Mouse (Mus musculus) heart, adult 8-10 months (tissue): Measurements from ENCODE around the gene Ifi35. TPM values are rescaled to one million over a fixed set of nuclear protein-coding genes. Genes with fewer than 3 reads are reported as not detected.
A peak's percentile ranks its signal among the peaks of the same experiment; 100 is the strongest.
"Not testable (repeated sequence)": the region's sequence is repeated elsewhere in the genome, so short reads cannot be mapped to it uniquely, and the experiment has no call there.

Experiments used
- DNase-seq: peaks from one replicate; pipeline ENCODE4 v3.0.0; 2022; ENCODE audit warnings: low spot score
- total RNA-seq, 4 experiments: library from RNA; stranded (reverse); gene quantifications; 2 replicates each; pipeline ENCODE4 v1.2.4; 2022

Ifi35 gene
- 10 to 100 TPM; 13.4 to 14.6 (median 13.9) TPM for total RNA-seq

DNA sequence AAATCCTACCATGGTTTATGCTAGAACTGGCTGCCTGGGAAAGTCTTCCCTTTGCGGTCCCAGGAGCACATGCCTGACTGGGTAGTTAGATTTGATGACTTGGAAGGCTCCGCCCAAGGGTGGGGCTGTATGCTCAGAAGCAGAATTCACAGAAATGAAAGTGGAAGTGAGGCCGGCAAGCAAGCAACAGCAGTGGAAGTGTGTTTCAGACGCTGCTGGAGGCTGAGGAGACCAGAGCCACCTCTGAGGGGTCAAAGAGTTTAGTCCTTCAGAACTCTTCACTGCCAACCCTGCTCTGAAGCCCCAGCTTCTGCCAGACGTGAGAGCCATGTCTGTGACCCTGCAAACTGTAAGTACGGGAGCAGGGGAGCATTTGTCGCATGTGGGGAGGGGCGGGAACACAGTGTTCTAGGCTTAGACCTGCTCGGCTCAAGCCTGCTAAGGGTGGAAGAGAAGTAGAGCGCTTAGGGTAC is at the start of gene Ifi35:
TSS of gene Ifi35 (plus strand) at position 134 of the 473 bp plus-strand sequence.
- peak; percentile 89 for DNase-seq

DNA sequence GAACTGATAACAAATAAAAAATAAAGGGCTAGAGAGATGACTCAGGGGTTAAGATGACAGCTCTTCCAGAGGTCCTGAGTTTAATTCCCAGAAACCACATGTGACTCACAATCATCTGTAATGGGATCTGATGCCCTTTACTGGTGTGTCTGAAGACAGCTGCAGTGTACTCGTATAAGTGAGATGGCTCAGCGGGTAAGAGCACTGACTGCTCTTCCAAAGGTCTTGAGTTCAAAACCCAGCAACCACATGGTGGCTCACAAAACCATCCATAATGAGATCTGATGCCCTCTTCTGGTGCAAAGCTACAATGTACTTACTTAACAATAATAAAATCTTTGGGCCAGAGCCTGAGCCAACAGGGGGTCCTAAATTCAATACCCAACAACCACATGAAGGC is 32.9 kb upstream of the Ifi35 start:
- no peak for DNase-seq

DNA sequence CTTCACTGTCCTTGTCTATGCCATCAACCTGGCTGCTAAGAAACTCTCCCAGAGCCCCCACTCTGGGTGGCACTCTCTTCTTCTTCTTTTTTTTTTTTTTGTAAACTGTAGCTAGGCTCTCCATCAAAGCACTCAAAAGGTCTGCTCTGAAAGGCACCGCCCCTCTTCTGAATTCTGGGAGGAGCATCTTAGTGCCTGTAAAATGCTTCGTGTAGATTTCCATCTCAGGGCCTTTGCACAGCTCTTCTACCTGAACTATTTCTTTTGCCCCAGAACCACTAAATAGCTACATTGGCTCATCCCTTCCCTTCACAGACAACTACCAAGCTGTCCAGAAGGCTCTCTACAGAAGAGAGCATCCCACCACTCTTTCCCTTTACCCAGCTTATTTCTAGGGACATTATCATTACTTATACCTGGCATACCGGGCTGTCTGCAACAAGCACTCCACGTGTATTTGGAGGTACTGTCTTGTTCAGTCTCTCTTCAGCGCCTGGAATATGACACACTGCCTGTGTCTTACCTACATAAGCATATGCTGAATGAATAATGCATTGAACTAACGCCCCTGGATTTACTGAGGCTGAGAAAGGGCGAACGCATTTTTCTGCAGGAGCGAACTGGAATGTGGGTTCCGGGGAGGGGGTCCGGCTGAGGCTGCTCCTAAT is 31.6 kb upstream of the Ifi35 start:
- DNase-seq: no peak

GRCm38 (mm10) chr11:101417101-101417855 is 30.9 kb upstream of the Ifi35 start, which contains the start of gene Aarsd1:
TSS of gene Aarsd1 (minus strand) at chr11:101417615.
- peak; percentile 89 for DNase-seq

- no peak for DNase-seq
Observed at GRCm38 (mm10) chr11:101418991-101419390, 29.2 kb upstream of the Ifi35 start.

DNA sequence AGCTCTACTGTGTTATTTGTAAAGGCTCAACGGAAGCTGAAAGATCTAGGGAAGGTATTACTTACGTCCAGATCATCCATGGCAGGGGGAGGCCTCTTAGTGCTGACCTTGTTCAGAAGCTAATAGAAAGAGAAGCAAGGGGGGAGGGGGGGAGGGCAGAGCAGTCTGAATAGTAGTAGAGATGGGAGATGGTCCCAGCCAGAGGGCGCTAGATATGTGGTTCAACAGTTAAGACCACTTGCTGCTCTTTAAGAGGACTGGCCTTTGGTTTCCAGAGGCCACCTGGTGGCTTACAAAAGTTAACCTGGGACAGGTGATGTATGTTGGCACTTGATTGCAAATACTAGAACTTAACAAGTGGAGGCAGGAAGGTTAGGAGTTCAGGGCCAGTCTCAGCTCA is 28.6 kb upstream of the Ifi35 start:
- DNase-seq: no peak

DNA sequence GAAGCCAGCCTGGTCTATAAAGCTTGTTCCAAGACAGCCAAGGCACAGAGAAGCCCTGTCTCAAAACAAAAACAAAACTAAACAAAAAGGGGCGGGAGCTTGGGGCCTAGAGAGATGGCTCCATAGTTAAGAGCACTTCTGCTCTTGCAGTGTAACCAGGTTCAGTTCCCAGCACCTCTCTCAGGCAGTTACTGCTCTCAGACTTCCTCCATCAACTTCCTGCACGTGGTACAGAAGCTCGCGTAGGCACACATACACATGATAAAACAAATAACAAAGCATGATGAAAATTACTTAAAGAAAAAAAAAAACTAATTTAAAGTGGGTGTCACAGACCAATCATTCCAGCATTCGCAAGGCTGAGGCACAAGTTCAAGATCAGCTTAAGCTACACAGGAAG is 28.1 kb upstream of the Ifi35 start:
- no peak for DNase-seq

- no peak for DNase-seq
Observed at GRCm38 (mm10) chr11:101424105-101424851, 23.9 kb upstream of the Ifi35 start, which contains the start of gene Gm27029. TSS of gene Gm27029 (minus strand) at chr11:101424796.

GRCm38 (mm10) chr11:101424925-101425813 is 23.0 kb upstream of the Ifi35 start, which contains the start of the genes Rundc1 and Ptges3l:
TSS of gene Rundc1 (plus strand) at chr11:101425085.
TSS of gene Ptges3l (minus strand) at chr11:101425333.
- peak; percentile 97 for DNase-seq

GRCm38 (mm10) chr11:101426165-101426564 is 22.0 kb upstream of the Ifi35 start:
- no peak for DNase-seq

GRCm38 (mm10) chr11:101431327-101431726 is 16.9 kb upstream of the Ifi35 start:
- DNase-seq: no peak

DNA sequence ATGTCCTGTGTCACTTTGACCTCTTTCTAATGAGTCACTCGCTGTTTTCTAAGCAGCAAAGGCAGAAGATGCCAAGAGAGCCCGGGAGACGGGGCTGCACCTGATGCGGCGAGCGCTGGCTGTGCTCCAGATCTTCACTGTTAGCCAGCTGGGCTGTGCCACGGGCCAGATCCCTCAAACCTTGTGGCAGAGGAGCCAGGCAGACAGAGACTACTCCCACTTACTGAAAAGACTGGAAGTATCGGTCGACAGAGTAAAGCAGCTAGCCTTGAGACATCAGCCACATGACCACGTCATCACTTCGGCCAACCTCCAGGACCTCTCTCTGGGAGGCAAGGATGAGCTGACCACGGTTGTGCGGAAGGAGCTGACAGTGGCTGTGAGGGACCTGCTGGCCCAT is 14.8 kb upstream of the Ifi35 start:
- no peak for DNase-seq

DNA sequence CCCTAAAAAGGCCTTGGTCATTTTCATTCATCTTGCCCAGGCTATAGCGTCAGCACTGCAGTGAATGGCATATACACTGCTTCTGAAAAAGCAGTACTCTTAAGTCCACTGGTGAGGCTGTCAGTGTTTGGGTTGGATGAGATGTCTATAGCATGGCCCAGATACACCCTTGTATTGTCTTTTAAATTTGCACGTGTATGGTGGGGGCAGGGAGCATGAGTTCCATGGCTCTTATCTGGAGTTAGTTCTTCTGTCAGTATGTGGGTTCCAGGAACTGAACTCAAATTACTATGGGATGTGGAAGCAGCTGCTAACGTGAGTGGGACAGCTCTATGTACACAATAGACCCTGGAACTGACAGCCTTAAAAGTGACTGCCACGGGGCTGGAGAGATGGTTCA is 12.4 kb upstream of the Ifi35 start:
- no peak for DNase-seq

GRCm38 (mm10) chr11:101436916-101437315 is 11.3 kb upstream of the Ifi35 start:
- no peak for DNase-seq

GRCm38 (mm10) chr11:101438006-101438405 is 10.2 kb upstream of the Ifi35 start:
- DNase-seq: not testable (repeated sequence)

GRCm38 (mm10) chr11:101441450-101442126 is 6.6 kb upstream of the Ifi35 start:
- not testable (repeated sequence) for DNase-seq

GRCm38 (mm10) chr11:101442127-101442693 is 6.0 kb upstream of the Ifi35 start, which contains the start of gene Rpl27:
TSS of gene Rpl27 (plus strand) at chr11:101442298.
- peak; percentile 97 for DNase-seq

DNA sequence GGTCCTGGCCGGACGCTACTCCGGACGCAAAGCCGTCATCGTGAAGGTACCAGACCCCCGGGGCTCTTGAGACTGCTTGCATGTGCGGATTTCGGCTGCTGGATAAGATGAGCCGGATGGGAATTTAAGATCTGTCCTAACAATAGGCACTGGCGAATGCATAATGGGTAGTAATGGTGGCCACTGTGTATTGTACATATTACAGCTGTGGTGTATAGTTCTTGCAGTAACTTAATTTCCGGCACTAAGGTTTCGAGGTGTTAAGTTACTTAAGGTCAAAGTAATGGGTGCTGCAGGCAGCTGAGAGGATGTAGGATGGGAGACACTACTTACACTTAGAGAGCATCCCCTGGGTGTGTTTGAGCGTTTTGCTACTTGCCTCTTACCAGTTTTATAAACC is 5.4 kb upstream of the Ifi35 start:
- no peak for DNase-seq

DNA sequence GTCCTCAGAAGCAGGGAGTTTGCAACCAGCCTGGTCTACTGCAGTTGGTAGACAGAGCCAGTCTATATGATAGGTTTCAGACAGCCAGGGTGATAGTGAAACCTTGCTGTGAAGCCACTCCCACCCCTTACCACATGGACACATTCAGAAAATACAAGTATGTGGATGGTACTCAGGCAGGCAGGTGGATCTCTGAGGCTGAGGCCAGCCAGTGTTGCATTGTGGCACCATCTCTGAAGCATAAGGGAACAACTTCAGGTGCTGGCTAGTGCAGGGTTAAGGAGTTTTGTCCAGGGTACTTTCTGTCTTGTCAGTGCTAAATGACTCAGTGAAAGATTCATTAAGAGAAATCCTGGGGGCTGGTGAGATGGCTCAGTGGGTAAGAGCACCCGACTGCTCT is 1.9 kb upstream of the Ifi35 start:
- DNase-seq: no peak

GRCm38 (mm10) chr11:101446860-101447259 is 1.3 kb upstream of the Ifi35 start:
- DNase-seq: not testable (repeated sequence)
